Mouse (Mus musculus) G1E (cell line): ENCODE data around the gene Sec14l4.

Experiments used
- CTCF ChIP-seq: IDR thresholded peaks from 2 replicates; pipeline ENCODE4 v1.5.1; 2012; ENCODE audit warnings: low read depth, low read length, inconsistent platforms, mixed read lengths
- GATA2 ChIP-seq: IDR thresholded peaks from 2 replicates; pipeline ENCODE4 v1.6.1; 2012; ENCODE audit warnings: low read depth, low read length, inconsistent platforms, borderline replicate concordance
- POLR2AphosphoS5 ChIP-seq: IDR thresholded peaks from 2 replicates; pipeline ENCODE4 v1.6.1; 2012; ENCODE audit warnings: low read depth, low read length, inconsistent platforms; ENCODE audit not compliant: insufficient replicate concordance

DNA sequence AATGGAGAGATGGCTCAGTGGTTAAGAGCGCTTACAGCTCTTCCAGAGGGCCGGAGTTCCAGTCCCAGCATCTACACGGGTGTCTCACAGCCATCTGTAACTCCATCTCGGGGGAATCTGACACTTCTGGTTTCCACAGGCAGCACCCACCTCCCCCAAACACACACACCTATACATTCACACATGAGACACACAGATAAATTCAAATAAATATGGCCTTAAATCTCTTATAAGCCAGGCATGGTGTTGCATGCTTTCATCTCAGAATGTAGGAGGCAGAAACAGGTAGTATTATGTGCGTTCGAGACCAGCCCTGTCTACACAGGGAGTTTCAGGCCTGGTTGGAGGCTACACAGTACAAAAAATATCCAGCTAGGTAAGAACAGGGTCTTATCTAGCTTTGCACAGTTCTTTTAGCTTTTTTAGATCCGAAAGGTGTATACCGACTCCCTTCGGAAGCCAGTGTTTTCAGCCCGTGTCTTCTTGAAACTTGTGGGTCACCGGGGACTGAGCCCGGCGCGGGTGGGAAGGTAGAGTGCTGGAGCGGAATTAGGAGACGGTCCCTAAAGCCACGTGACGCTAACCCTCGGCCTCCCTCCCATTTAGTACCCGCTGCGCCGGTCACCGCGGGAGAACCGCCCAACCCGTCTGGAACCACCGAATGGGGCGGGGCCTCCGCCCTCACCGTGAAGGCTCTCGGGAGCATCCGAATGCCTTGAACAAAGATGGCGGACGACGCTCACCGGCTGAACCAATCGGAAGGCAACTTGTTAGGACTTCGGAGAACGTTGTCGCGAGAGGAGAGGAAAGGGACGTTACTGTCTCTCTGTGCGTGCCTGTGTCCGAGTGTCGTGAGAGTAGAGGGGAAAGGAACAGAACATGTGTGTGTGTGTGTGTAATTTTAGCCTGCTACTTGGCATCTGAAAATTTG is 65.1 kb downstream of the Sec14l4 start:
- TF ChIP-seq CTCF, result no peak
- no peak for TF ChIP-seq GATA2
- TF ChIP-seq POLR2AphosphoS5, result 0 out of 2 replicates have a peak, but pooled peaks have one; percentile 54
